Mouse (Mus musculus): ENCODE results near the gene Clnk.
"Not testable (repeated sequence)": the region's sequence is repeated elsewhere in the genome, so short reads cannot be mapped to it uniquely, and the experiment has no call there.

The Clnk gene

GRCm38 (mm10) chr5:38876622-38877021 lies at the start of gene Clnk:
Gene Clnk, minus strand, starts transcription at chr5:38876812.
- DNase-seq (ENCODE audit: low spot score in 2 of 2): no peak

- no peak for DNase-seq (ENCODE audit: low spot score in 2 of 2)
These were observed 28.7 kb upstream of the Clnk start for GRCm38 (mm10) chr5:38905271-38905670.

GRCm38 (mm10) chr5:38904528-38905044 lies 28.0 kb upstream of the Clnk start:
- DNase-seq (ENCODE audit: low spot score in 2 of 2): no peak

- DNase-seq (ENCODE audit: low spot score in 2 of 2): no peak
These were observed 26.3 kb upstream of the Clnk start for GRCm38 (mm10) chr5:38902889-38903288.

GRCm38 (mm10) chr5:38899051-38899450 lies 22.4 kb upstream of the Clnk start:
- no peak for DNase-seq (ENCODE audit: low spot score in 2 of 2)

- DNase-seq (ENCODE audit: low spot score in 2 of 2): no peak
These were observed 12.0 kb upstream of the Clnk start for GRCm38 (mm10) chr5:38888646-38889045.

GRCm38 (mm10) chr5:38886623-38887275 lies 10.1 kb upstream of the Clnk start:
- DNase-seq (ENCODE audit: low spot score in 2 of 2): no peak

- not testable (repeated sequence) for DNase-seq (ENCODE audit: low spot score in 2 of 2)
These were observed 6.0 kb upstream of the Clnk start for GRCm38 (mm10) chr5:38882635-38883034.

- DNase-seq (ENCODE audit: low spot score in 2 of 2): no peak
These were observed 5.4 kb upstream of the Clnk start for GRCm38 (mm10) chr5:38881728-38882620.

GRCm38 (mm10) chr5:38881416-38881727 lies 4.8 kb upstream of the Clnk start:
- DNase-seq (ENCODE audit: low spot score in 2 of 2): no peak

- no peak for DNase-seq (ENCODE audit: low spot score in 2 of 2)
These were observed 3.5 kb upstream of the Clnk start for GRCm38 (mm10) chr5:38879989-38880706.

- no peak for DNase-seq (ENCODE audit: low spot score in 2 of 2)
These were observed 1.2 kb downstream of the Clnk start for GRCm38 (mm10) chr5:38875403-38875802.

- DNase-seq (ENCODE audit: low spot score in 2 of 2): no peak
These were observed 1.7 kb downstream of the Clnk start for GRCm38 (mm10) chr5:38874931-38875330.

GRCm38 (mm10) chr5:38872906-38873305 lies 3.7 kb downstream of the Clnk start:
- DNase-seq (ENCODE audit: low spot score in 2 of 2): no peak

GRCm38 (mm10) chr5:38871591-38871990 lies 5.0 kb downstream of the Clnk start:
- no peak for DNase-seq (ENCODE audit: low spot score in 2 of 2)

- no peak for DNase-seq (ENCODE audit: low spot score in 2 of 2)
These were observed 6.1 kb downstream of the Clnk start for GRCm38 (mm10) chr5:38870485-38870884.

- DNase-seq (ENCODE audit: low spot score in 2 of 2): no peak
These were observed 6.6 kb downstream of the Clnk start for GRCm38 (mm10) chr5:38869976-38870375.

GRCm38 (mm10) chr5:38864624-38865023 lies 12.0 kb downstream of the Clnk start:
- DNase-seq (ENCODE audit: low spot score in 2 of 2): no peak

GRCm38 (mm10) chr5:38863029-38863428 lies 13.6 kb downstream of the Clnk start:
- DNase-seq (ENCODE audit: low spot score in 2 of 2): no peak

- DNase-seq (ENCODE audit: low spot score in 2 of 2): no peak
These were observed 14.2 kb downstream of the Clnk start for GRCm38 (mm10) chr5:38862288-38862985.

GRCm38 (mm10) chr5:38858015-38858721 lies 18.4 kb downstream of the Clnk start:
- no peak for DNase-seq (ENCODE audit: low spot score in 2 of 2)
